Mouse (Mus musculus): ENCODE data around the gene Pik3r4.

Gene Pik3r4

GRCm38 (mm10) chr9:105697764-105698396 lies 55.1 kb downstream of the Pik3r4 start:
- DNase-seq (ENCODE audit: low spot score): no peak

GRCm38 (mm10) chr9:105700702-105701101 lies 57.9 kb downstream of the Pik3r4 start:
- no peak for DNase-seq (ENCODE audit: low spot score)

GRCm38 (mm10) chr9:105701966-105702365 lies 59.2 kb downstream of the Pik3r4 start:
- DNase-seq (ENCODE audit: low spot score): no peak

- no peak for DNase-seq (ENCODE audit: low spot score)
Observed at GRCm38 (mm10) chr9:105704226-105704932, 61.6 kb downstream of the Pik3r4 start.

GRCm38 (mm10) chr9:105705011-105705410 lies 62.2 kb downstream of the Pik3r4 start:
- no peak for DNase-seq (ENCODE audit: low spot score)

GRCm38 (mm10) chr9:105712049-105712448 lies 69.3 kb downstream of the Pik3r4 start:
- no peak for DNase-seq (ENCODE audit: low spot score)

- DNase-seq (ENCODE audit: low spot score): no peak
Observed at GRCm38 (mm10) chr9:105719367-105719766, 76.6 kb downstream of the Pik3r4 start.

- no peak for DNase-seq (ENCODE audit: low spot score)
Observed at GRCm38 (mm10) chr9:105719851-105720395, 77.1 kb downstream of the Pik3r4 start.

- no peak for DNase-seq (ENCODE audit: low spot score)
Observed at GRCm38 (mm10) chr9:105720430-105720829, 77.7 kb downstream of the Pik3r4 start.

GRCm38 (mm10) chr9:105731976-105732375 lies 89.2 kb downstream of the Pik3r4 start:
- no peak for DNase-seq (ENCODE audit: low spot score)

GRCm38 (mm10) chr9:105734651-105735050 lies 91.9 kb downstream of the Pik3r4 start:
- no peak for DNase-seq (ENCODE audit: low spot score)

- no peak for DNase-seq (ENCODE audit: low spot score)
Observed at GRCm38 (mm10) chr9:105735195-105735594, 92.4 kb downstream of the Pik3r4 start.
